Mouse (Mus musculus): ENCODE measurements at regions not wholly inside any gene's neighbourhood (a gene's known extent, or its start where the extent isn't known, plus 50 kb on each side); places are given as distances from the start of the nearest gene placed in this dataset.

GRCm38 (mm10) chr10:21446641-21447040 is 69.5 kb downstream of the Aldh8a1 start:
- H3K4me3 ChIP-seq (ENCODE audit: low read depth, low read length), result no peak overlapping the region
- WGBS, result 81% methylated on average over 12 of the region's 12 CpGs
- H3K27me3 ChIP-seq (ENCODE audit: control insufficient read depth, insufficient read depth, low read length), result no peaks in the 10 kb centered on the region
- H3K9me3 ChIP-seq (ENCODE audit: control insufficient read depth, low read length), result no peaks in the 10 kb centered on the region
- no peak overlapping the region for H3K9ac ChIP-seq (ENCODE audit: low read length)
- peaks cover 6% of the 10 kb centered on the region; the same call in 1 of the 2 replicates for H3K4me1 ChIP-seq (replicated peaks; ENCODE audit: control insufficient read depth, insufficient read depth, low read length)
- H3K4me2 ChIP-seq (ENCODE audit: low read depth, low read length, severe bottlenecking), result no peak overlapping the region
- H3K36me3 ChIP-seq (ENCODE audit: control insufficient read depth, insufficient read depth, low read length), result no peaks in the 10 kb centered on the region
- no peak overlapping the region for H3K27ac ChIP-seq (ENCODE audit: low read depth, low read length)
- ATAC-seq (replicated peaks; ENCODE audit: low FRiP score) (no peak), DNase-seq (ENCODE audit: low spot score) (no peak)

DNA sequence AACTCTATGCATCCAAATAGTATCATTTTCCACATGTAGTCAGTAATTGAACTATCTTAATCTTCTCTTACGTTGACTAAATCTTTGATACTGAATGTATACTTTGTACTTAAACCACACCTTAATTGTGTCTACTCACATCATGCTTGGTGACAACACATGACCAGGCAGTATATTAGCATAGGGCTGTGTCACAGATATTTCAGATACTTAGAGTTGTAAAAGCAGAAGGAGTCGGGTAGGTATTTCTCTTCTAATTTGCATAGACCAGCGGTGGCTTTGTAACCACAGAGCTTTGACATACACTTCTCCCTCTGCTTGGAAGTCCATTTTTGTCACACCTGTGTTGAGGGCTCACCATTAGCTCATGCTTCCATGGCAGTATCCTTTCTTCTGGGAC is 71.0 kb downstream of the Aldh8a1 start:
- ATAC-seq (replicated peaks; ENCODE audit: low FRiP score), result no peak
- Histone ChIP-seq H3K9me3 (ENCODE audit: control insufficient read depth, low read length) (no peaks in the 10 kb centered on the region), H3K36me3 (ENCODE audit: control insufficient read depth, insufficient read depth, low read length) (no peaks in the 10 kb centered on the region), H3K9ac (ENCODE audit: low read length) (no peak overlapping the region), H3K4me2 (ENCODE audit: low read depth, low read length, severe bottlenecking) (no peak overlapping the region), H3K4me3 (ENCODE audit: low read depth, low read length) (no peak overlapping the region), H3K4me1 (replicated peaks; ENCODE audit: control insufficient read depth, insufficient read depth, low read length) (peaks cover 6% of the 10 kb centered on the region; the same call in 1 of the 2 replicates), H3K27me3 (ENCODE audit: control insufficient read depth, insufficient read depth, low read length) (no peaks in the 10 kb centered on the region), H3K27ac (ENCODE audit: low read depth, low read length) (no peak overlapping the region)
- no peak for DNase-seq (ENCODE audit: low spot score)
- WGBS, result 87% methylated on average over 3 of the region's 3 CpGs

- Histone ChIP-seq H3K27me3 (ENCODE audit: control insufficient read depth, insufficient read depth, low read length) (no peaks in the 10 kb centered on the region), H3K9ac (ENCODE audit: low read length) (no peak overlapping the region), H3K4me1 (replicated peaks; ENCODE audit: control insufficient read depth, insufficient read depth, low read length) (no peaks in the 10 kb centered on the region), H3K36me3 (ENCODE audit: control insufficient read depth, insufficient read depth, low read length) (no peaks in the 10 kb centered on the region), H3K4me3 (ENCODE audit: low read depth, low read length) (no peak overlapping the region), H3K4me2 (ENCODE audit: low read depth, low read length, severe bottlenecking) (no peak overlapping the region), H3K27ac (ENCODE audit: low read depth, low read length) (no peak overlapping the region), H3K9me3 (ENCODE audit: control insufficient read depth, low read length) (no peaks in the 10 kb centered on the region)
- 88% methylated on average over 5 of the region's 5 CpGs for WGBS
- DNase-seq (ENCODE audit: low spot score) (no peak), ATAC-seq (replicated peaks; ENCODE audit: low FRiP score) (no peak)
These were observed 71.9 kb downstream of the Aldh8a1 start for GRCm38 (mm10) chr10:21448942-21449341.

DNA sequence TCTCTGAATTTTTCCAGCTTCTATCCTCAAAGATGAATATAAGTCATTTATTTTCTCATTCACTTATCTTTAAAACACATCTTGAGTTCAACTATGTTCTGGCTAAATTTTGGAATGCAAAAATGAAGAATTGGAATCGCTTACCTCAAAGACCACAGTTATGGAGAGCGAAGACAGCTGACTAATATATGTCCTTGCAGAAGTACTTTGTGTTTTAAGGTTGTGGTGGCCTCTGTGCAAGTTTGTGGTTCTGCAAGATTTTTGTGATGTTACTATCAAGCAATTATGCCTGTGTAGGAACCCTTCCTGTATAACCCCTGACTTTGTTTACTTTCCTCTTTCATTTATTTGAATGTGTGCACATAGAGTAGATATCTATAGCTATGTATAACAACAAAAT is 75.5 kb downstream of the Aldh8a1 start:
- Histone ChIP-seq H3K4me3 (ENCODE audit: low read depth, low read length) (no peak overlapping the region), H3K4me2 (ENCODE audit: low read depth, low read length, severe bottlenecking) (no peak overlapping the region), H3K27me3 (ENCODE audit: control insufficient read depth, insufficient read depth, low read length) (no peaks in the 10 kb centered on the region), H3K9me3 (ENCODE audit: control insufficient read depth, low read length) (no peaks in the 10 kb centered on the region), H3K27ac (ENCODE audit: low read depth, low read length) (no peak overlapping the region), H3K4me1 (replicated peaks; ENCODE audit: control insufficient read depth, insufficient read depth, low read length) (0 out of 2 replicates have a peak, but pooled peaks cover 4% of the 10 kb centered on the region), H3K36me3 (ENCODE audit: control insufficient read depth, insufficient read depth, low read length) (no peaks in the 10 kb centered on the region), H3K9ac (ENCODE audit: low read length) (no peak overlapping the region)
- 93% methylated on average over 2 of the region's 2 CpGs for WGBS
- DNase-seq (ENCODE audit: low spot score) (no peak), ATAC-seq (replicated peaks; ENCODE audit: low FRiP score) (no peak)

DNA sequence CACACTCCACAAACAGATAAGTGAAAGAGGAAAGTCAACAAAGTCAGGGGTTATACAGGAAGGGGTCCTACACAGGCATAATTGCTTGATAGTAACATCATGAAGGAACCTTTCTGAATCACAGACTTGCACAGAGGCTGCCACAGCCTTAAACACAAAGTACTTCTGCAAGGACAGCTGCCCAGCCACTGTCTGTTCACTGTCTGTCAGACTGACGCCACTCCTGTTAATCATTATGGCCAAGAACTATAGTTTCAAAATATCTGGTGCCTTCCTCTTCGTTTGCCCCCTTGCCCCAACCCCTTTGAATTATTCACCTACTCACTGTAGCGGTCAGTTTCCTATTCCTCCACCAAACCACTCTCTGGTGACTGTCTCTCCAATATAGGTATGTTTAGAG is 76.4 kb downstream of the Aldh8a1 start:
- DNase-seq (ENCODE audit: low spot score) (no peak), ATAC-seq (replicated peaks; ENCODE audit: low FRiP score) (no peak)
- H3K27ac ChIP-seq (ENCODE audit: low read depth, low read length), result no peak overlapping the region
- H3K27me3 ChIP-seq (ENCODE audit: control insufficient read depth, insufficient read depth, low read length), result no peaks in the 10 kb centered on the region
- WGBS, result 84% methylated on average over 3 of the region's 3 CpGs
- 0 out of 2 replicates have a peak, but pooled peaks cover 4% of the 10 kb centered on the region for H3K4me1 ChIP-seq (replicated peaks; ENCODE audit: control insufficient read depth, insufficient read depth, low read length)
- no peak overlapping the region for H3K9ac ChIP-seq (ENCODE audit: low read length)
- no peaks in the 10 kb centered on the region for H3K9me3 ChIP-seq (ENCODE audit: control insufficient read depth, low read length)
- H3K4me3 ChIP-seq (ENCODE audit: low read depth, low read length), result no peak overlapping the region
- H3K36me3 ChIP-seq (ENCODE audit: control insufficient read depth, insufficient read depth, low read length), result no peaks in the 10 kb centered on the region
- H3K4me2 ChIP-seq (ENCODE audit: low read depth, low read length, severe bottlenecking), result no peak overlapping the region

DNA sequence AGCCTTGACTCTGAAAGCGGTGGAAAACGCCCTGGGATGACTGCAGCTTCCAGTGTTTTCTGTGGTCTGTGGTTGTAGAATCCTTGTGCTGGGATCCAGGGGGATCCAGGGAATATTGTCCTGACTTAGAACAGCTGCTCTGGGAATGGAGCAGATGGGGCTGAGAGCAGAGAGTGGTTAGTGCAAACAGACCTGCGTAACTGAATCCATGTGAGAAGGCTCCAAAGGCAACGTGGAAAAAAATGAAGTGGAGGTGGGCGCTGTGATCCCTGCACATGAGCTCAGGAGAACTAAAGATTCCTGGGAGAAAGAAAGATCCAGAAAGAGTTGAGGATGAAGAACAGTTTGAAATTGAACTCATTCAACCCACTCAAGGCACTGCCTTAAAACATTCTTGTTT is 77.1 kb downstream of the Aldh8a1 start:
- ATAC-seq (replicated peaks; ENCODE audit: low FRiP score) (no peak), DNase-seq (ENCODE audit: low spot score) (no peak)
- Histone ChIP-seq H3K4me3 (ENCODE audit: low read depth, low read length) (no peak overlapping the region), H3K4me1 (replicated peaks; ENCODE audit: control insufficient read depth, insufficient read depth, low read length) (0 out of 2 replicates have a peak, but pooled peaks cover 4% of the 10 kb centered on the region), H3K27ac (ENCODE audit: low read depth, low read length) (no peak overlapping the region), H3K27me3 (ENCODE audit: control insufficient read depth, insufficient read depth, low read length) (no peaks in the 10 kb centered on the region), H3K4me2 (ENCODE audit: low read depth, low read length, severe bottlenecking) (no peak overlapping the region), H3K9me3 (ENCODE audit: control insufficient read depth, low read length) (no peaks in the 10 kb centered on the region), H3K36me3 (ENCODE audit: control insufficient read depth, insufficient read depth, low read length) (no peaks in the 10 kb centered on the region), H3K9ac (ENCODE audit: low read length) (no peak overlapping the region)
- 93% methylated on average over 5 of the region's 5 CpGs for WGBS

DNA sequence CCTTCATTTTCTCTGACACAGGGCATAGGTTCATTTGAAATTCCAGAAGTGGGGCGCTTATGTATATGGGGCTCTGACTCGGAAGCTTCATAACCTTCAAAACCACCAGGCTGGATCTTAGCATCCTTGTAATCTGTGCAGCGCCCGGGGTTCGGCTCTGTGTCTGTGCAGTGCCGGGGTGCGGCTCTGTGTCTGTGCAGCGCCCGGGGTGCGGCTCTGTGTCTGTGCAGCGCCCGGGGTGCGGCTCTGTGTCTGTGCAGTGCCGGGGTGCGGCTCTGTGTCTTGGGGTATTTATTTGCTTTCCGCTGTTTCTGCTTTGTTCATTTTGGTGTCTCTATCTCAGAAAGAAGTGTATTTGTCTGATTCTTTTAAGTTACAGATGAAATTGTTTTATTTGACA is 77.7 kb downstream of the Aldh8a1 start:
- ATAC-seq (replicated peaks; ENCODE audit: low FRiP score) (no peak), DNase-seq (ENCODE audit: low spot score) (no peak)
- no peaks in the 10 kb centered on the region for H3K27me3 ChIP-seq (ENCODE audit: control insufficient read depth, insufficient read depth, low read length)
- H3K4me2 ChIP-seq (ENCODE audit: low read depth, low read length, severe bottlenecking), result no peak overlapping the region
- 0 out of 2 replicates have a peak, but pooled peaks cover 4% of the 10 kb centered on the region for H3K4me1 ChIP-seq (replicated peaks; ENCODE audit: control insufficient read depth, insufficient read depth, low read length)
- no peak overlapping the region for H3K4me3 ChIP-seq (ENCODE audit: low read depth, low read length)
- no peak overlapping the region for H3K9ac ChIP-seq (ENCODE audit: low read length)
- no peaks in the 10 kb centered on the region for H3K9me3 ChIP-seq (ENCODE audit: control insufficient read depth, low read length)
- no peak overlapping the region for H3K27ac ChIP-seq (ENCODE audit: low read depth, low read length)
- 91% methylated on average over 16 of the region's 16 CpGs for WGBS
- H3K36me3 ChIP-seq (ENCODE audit: control insufficient read depth, insufficient read depth, low read length), result no peaks in the 10 kb centered on the region

- ATAC-seq (replicated peaks; ENCODE audit: low FRiP score) (no peak), DNase-seq (ENCODE audit: low spot score) (no peak)
- no peak overlapping the region for H3K4me2 ChIP-seq (ENCODE audit: low read depth, low read length, severe bottlenecking)
- H3K4me3 ChIP-seq (ENCODE audit: low read depth, low read length), result no peak overlapping the region
- no peak overlapping the region for H3K27ac ChIP-seq (ENCODE audit: low read depth, low read length)
- WGBS, result 28% methylated on average over 5 of the region's 5 CpGs
- no peaks in the 10 kb centered on the region for H3K9me3 ChIP-seq (ENCODE audit: control insufficient read depth, low read length)
- no peaks in the 10 kb centered on the region for H3K36me3 ChIP-seq (ENCODE audit: control insufficient read depth, insufficient read depth, low read length)
- H3K4me1 ChIP-seq (replicated peaks; ENCODE audit: control insufficient read depth, insufficient read depth, low read length), result 0 out of 2 replicates have a peak, but pooled peaks cover 4% of the 10 kb centered on the region
- H3K9ac ChIP-seq (ENCODE audit: low read length), result no peak overlapping the region
- no peaks in the 10 kb centered on the region for H3K27me3 ChIP-seq (ENCODE audit: control insufficient read depth, insufficient read depth, low read length)
These were observed 78.8 kb downstream of the Aldh8a1 start for GRCm38 (mm10) chr10:21455863-21456262.

- Histone ChIP-seq H3K4me2 (ENCODE audit: low read depth, low read length, severe bottlenecking) (no peak overlapping the region), H3K27ac (ENCODE audit: low read depth, low read length) (no peak overlapping the region), H3K4me1 (replicated peaks; ENCODE audit: control insufficient read depth, insufficient read depth, low read length) (0 out of 2 replicates have a peak, but pooled peaks cover 4% of the 10 kb centered on the region), H3K9me3 (ENCODE audit: control insufficient read depth, low read length) (no peaks in the 10 kb centered on the region), H3K36me3 (ENCODE audit: control insufficient read depth, insufficient read depth, low read length) (no peaks in the 10 kb centered on the region), H3K4me3 (ENCODE audit: low read depth, low read length) (no peak overlapping the region), H3K27me3 (ENCODE audit: control insufficient read depth, insufficient read depth, low read length) (no peaks in the 10 kb centered on the region), H3K9ac (ENCODE audit: low read length) (no peak overlapping the region)
- 43% methylated on average over 3 of the region's 3 CpGs for WGBS
- DNase-seq (ENCODE audit: low spot score) (no peak), ATAC-seq (replicated peaks; ENCODE audit: low FRiP score) (no peak)
These were observed 79.3 kb downstream of the Aldh8a1 start for GRCm38 (mm10) chr10:21456359-21456758.

Data from forebrain, embryonic 11.5 days (tissue).